Mouse (Mus musculus) right cerebral cortex, adult 2 months (tissue): ENCODE measurements around the gene Cyb5d1.

Source experiments
- DNase-seq, 2 experiments: peaks; one replicate each; pipeline ENCODE4 v3.0.0; 2021 to 2022; ENCODE audit warnings: low spot score in 2 of 2

The Cyb5d1 gene

DNA sequence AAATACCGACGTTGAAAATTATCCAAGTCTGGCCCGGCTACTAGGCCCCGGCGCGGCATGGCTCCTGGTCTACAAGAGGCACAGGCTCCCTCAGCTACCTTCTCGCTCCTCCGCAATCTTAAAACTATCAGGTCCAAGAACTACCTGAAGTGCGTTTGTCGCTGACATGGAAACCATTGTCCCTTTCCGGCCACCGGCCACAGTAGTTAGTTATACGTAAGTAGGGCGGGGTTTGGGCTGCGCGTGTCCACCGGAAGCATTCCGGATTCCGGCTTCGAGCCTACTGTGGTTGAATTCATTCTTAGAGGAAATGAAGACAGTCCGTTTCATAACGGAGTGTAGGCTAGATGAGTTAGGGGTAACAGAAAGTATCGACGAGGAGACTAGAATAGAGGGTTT lies at the start of gene Cyb5d1, which contains the start of gene Naa38:
TSS of gene Cyb5d1 (minus strand) at position 397 of the 399 bp plus-strand sequence.
TSS of gene Naa38 (plus strand) at position 253 of the 399 bp plus-strand sequence.
- peak; percentile 94 for DNase-seq

DNA sequence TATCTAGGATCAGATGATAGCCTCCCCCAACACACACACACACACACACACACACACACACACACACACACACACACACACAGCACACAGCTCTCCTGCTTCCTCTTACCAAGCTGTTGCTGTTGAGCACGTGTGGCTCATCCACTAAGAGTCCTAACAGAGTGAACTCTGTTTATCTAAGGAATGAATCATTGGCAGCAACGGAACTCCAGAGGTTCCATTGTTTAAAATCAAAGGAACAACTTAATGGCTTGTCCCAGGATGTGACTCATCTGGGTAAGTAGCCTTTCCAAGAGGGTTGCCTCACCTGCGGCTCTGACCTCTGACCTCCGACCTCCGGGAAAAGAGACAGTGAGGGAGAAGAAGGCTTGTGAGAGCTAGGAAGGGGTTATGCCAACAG lies 47.9 kb upstream of the Cyb5d1 start:
- DNase-seq, result no peak

DNA sequence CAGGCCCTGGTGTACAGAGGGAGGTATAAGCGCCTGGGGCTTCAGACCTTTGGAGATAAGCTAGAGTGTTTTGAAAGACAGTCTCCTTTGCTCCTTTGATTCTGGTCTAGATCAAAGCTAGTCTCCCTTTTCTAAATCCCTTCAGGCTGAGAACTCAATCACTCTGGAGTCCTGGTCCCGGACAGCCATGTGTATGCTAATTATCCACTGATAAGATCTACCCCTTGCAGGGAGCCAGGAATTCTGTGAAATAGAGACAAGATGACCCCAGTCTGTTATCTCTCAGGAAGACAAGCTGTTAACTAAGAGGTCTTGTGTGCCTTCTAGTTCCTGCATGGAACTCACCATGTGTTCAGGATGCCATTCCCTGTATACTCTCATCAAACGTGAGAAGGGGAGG lies 41.9 kb upstream of the Cyb5d1 start:
- DNase-seq, result no peak

DNA sequence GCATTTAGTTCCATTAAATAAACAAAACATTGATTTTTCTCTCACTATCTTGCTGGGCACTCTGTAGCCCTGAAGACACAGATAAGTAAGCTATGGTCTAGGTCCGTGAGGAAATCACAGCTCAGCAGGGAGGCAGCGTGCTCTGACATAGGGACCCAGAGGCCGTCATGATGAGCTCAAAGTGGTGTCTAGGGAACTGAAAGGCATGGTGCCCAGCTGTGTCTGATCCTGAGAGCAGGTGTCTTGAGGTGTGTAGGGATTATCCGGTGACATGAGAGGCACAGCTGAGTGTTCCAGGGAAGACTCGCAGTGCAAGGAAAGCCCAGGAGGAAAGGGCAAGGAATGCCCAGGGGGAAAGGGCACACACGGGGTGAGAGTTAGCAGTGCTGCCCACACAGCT lies 37.8 kb upstream of the Cyb5d1 start:
- no peak for DNase-seq

DNA sequence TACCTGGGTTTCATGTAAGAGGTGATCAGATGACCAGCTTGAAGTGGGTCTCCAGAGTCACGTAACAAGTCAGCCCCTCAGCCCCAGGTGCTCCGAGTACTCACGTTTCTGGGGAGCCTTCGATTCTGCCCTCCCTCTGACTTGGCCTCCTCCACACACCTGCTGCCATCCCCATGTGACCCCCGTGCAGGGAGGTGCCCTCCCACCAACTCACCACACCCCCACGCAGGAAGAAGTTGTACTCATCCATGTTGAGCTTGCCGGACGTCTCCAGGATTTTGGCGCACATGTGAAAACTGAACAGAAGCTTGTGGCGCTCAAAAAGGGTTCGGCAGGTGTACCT lies 37.2 kb upstream of the Cyb5d1 start:
- no peak for DNase-seq

DNA sequence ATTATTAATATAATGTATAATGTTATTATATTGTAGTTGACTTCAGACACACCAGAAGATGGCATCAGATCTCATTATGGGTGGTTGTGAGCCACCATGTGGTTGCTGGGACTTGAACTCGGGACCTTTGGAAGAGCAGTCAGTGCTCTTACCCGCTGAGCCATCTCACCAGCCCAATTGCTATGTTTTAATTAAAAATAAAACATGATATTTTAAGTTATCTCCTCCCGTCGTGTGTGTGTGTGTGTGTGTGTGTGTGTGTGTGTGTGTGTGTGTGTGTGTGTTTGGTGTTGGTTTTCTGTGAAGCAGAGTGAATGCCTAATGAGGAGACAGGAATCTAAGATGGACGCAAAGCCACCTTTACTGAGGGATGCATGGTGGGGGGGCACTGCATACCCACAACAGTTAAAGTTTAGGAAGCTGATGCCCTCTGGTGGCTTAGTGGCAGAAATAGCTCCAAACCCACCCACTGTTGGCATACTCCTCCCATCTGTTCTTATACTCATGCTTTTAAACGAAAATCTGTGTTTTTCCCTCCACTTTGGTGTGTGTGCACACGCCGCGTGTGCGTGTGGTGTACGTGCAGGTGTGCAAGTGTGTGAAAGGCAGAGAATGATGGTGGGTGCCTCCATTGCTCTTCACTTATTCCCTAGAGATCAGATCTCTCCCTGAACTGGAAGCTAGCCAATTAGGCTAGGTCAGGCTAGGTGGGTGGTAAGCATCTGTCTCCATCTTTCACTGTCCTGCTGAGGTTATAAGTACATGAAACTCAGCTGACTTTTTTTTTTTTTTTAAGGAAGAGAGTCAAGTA lies 36.6 kb upstream of the Cyb5d1 start:
- peak; percentile 76 to 80 for DNase-seq

DNA sequence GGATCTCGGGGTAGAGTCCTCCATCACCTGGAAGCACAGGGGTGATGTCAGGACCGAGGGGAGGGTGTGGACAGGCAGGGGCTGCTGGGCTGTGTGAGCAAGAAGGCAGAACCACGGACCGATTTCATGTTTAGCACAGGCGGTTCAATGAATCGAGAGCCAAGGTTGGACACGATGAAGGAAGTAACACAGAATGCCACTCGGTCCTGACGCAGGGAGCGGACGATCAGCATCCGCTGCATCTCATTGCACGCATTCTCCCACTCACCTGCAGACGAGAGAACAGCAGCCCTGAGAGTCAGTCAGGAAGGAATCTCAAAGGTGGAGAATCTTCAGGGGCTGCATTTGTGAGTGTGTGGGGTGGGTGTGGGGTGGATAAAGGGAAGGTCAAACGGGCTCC lies 35.2 kb upstream of the Cyb5d1 start:
- DNase-seq, result no peak

DNA sequence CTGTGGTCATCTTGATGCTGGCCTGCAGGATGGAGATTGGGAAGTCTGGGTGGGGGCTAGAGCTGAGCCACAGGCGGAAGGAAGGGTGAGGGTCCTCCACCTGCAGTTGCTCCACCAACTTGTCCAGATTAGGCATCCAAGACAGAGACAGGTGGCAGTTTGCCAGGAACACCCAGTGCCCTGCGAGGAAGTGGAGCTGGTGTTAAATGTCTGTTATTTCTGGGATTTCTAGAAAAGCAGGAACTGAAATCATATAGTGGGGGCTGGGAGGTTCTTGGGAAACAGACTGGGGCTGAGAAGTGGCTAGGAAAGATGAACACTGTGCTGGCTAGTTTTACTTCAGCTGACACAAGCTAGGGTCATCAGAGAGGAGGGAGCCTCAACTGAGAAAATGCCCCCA lies 33.9 kb upstream of the Cyb5d1 start:
- no peak for DNase-seq

DNA sequence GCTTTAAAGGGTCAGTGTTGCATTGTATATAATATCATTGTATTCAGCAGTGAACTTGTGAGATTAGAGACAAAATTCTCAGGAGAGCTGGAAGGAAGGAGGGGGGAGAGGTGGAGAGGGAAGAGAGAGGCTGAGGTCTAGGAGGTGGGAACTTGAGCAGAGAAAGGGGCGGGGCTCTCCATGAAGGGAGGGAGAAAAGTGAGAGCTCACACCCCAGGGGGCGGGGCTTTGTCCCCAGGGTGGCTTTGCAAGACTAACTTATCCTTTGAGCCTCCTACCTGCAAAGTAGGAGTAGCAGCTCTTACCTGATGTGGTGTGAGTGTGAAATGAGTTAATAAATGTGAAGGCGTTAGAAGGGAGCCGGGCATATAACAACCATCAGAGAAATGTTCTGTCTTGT lies 33.3 kb upstream of the Cyb5d1 start:
- no peak for DNase-seq

DNA sequence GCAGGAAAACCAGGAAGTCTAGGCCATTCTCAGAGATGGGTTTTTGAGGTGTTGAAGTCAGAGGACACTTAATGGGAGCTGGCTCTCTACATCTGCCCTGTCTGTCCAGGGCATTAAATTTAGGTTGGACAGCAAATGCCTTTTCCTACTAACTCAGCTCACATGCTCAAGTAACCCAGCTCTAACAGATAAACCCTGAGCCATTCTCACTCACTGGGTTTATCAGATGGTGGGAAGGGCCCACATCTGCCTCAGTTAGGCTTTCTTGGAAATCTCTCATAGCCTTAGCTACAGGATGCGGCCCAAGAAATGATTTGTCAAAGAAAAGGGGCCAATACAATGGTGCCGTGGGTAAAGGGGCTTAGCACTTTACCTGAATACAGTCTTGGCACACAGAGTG lies 30.8 kb upstream of the Cyb5d1 start:
- DNase-seq, result no peak

DNA sequence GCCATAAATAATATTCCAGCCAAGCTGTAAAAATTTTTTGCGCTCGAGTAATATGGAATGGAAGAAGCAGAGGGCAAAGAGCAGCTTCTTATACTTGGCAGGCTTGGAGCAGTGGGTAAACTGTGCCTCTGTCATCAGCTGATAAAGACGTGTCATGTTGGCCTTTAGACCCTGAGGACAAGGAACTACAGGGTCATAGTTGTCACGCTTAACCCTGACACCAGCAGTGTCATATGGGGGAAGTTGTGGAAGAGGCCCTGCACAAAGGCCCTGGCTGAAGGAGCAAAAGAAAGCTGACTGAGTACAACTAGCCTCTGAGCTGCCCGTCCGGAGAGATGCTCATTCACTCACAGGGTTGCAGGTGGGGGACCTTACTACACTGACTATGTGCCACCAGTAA lies 28.5 kb upstream of the Cyb5d1 start:
- DNase-seq, result no peak

DNA sequence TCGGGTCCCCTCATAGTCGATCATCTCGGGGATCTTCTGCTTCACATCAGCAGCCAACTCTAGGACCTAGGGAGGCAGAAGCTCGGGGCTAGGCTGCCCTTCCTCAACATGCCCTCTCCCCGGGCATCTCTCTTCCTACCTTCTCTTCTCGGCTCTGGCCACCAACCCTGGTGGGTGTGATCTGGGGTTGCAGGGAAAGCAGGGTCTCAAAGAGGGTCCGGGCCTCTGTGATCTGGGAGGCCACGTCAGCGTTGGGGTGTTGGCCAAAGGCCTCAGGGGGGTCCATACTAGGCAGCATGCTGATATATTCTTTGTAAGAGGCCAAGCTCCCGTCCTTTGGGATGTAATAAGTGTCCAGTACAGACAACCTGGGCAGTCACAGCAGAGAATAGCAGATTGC lies 27.4 kb upstream of the Cyb5d1 start:
- DNase-seq, result no peak

DNA sequence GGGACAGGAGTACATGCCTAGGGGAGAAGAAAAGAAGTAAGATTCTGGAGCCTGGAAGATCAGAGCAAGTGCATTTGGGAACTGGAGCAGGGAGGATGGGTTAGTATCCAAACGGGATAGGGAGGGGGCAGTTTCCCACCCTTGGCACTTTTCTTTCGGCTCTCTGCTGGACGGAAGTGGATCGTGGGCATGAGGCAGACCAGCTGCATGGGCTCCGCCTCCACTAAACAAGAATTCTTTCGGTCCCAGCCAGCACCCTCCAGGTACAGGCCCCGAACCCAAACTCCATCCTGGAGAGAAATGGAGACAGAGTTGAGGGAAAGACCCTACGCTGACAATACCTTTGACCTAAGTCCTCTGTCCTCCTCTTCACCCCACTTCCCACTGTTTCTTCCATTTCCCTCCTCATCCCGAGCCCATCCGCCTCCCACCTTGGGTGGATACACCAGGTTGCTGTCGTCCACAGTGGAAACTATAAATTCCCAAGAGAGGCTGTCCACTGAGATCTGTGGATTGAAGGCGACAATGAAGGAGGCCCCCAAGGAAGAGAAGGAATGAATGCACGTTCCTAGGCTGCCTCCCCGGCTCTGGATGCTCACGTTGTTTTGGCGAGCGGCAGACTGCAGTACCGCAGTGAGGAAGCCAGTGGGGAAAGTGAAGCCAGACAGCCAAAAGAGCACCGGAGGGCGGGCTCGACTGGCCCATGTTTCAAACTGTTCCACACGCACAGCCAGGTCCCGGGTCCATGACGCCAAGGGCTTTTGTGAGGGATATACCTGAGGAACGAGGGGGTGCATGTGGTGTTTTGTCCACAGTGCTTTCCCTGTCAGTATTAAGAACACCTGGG lies 25.9 kb upstream of the Cyb5d1 start:
- DNase-seq, result no peak

DNA sequence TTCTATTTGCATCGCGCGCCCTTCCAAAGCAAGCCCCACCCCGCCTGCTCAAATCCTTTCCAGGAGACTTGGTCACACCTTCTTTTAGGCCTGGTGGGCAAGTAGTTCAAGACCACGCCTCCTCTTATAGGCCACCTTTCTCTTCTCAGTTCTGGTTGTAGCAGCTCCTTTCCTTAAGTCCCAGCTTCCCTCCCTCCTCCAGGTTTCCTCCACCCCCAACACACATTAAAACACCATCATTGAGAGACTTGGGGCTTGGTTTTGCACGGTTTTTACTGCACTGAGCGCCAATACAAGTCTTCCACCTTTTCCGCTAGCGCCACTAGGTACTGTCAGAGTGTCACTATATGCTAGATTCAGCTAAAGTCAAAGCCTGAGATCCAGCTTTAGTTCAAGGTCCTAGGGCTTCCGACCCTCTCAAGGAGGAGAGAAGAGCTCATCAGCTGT lies 25.1 kb upstream of the Cyb5d1 start:
- no peak for DNase-seq

DNA sequence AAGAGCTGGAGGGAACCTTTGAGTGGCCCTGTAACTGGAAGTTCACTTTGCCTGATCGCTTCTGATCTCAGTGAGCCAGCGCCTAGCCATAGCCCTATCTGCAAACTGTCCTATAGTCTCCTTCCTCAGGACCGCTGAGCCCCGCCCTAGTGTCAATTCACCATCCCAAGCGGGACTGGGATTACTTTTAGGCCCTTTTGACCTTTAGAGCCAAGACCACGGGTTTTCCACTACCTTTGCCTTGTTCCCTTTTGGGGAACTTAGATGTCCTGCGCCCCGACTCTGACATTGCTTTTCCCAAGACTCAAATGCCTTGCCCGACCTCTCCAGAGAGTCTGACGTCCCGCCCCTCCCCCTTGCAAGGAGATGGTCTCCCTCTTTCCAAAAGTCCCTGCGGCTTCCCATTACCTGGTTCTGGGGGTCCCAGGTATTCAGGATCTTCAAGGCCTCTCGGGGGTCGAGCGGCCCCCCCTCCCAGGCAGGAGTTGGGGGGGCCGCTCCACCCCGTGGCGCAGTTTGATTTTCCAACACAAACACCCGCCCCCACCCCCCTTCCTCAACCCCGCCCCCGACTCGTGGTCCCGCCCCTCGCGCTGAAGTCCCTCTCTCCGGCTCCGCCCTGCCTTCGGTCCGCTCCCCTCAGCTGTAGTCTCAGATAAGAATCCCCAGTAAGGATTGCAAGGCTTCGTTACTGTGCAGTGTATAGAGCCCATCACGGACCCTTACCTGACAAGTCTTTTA lies 24.6 kb upstream of the Cyb5d1 start:
- DNase-seq, result no peak

DNA sequence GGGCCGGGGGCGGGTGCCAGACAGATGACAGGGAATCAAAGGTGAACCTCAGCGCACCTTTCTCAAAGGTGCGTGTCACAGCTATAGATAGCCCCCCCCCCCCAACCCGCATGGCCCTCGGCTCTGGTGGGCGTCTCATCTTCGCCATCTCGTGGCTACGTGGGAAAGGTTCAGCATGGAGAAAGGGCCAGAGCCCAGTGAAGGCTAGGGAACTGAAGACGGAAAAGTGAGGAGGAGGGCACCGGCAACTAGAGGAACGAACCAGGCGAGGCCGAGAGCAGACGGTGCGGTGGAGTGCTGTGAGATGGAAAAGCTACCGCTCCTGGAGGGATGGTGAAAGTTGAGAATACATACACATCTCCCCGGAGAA lies 24.0 kb upstream of the Cyb5d1 start:
- no peak for DNase-seq

DNA sequence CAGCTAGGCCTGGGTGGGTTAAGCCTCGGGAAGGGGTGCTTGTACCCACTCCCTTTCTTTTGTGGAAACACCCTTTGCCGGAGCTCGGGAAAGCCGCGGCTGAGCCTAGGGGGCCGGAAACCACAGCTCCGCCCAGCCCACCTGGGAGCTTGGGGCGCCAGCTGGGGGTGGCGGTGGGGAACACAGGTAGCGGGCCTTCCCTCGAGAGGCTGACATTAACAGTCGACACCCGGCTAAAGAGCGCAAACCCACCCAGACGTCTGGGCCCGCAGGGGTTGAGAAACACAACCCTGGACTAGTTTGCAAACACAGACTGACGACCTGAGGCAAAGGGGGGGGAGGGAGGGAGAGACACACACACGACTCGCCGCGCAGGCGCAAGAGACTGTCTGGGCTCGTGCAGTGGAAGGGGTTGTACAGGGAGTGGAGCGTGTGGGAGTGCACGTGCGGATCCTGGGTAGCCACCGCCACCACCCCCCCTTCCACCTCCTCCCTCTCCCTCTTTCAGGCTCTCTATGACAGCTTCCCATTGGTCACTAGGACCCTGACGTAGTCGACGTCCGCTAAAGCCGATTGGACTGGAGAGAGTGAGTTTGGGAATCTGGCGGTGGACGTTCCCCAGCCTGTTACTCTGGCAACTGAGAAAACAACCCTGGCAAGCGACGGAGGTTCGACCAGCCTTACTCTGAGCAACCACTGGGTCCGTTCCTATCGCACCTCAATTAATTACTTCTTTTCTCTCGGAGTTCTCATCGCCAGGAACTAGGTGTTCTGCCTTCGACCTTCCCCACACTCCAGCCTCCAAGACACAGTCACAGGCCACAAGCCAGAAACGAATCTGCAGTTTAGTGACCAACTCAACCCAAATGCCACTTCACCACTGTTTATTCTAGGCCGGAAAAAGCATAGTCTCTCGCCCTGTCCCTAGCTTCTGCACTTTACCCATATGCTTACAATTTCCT lies 23.3 kb upstream of the Cyb5d1 start:
- peak; percentile 90 to 94 for DNase-seq

DNA sequence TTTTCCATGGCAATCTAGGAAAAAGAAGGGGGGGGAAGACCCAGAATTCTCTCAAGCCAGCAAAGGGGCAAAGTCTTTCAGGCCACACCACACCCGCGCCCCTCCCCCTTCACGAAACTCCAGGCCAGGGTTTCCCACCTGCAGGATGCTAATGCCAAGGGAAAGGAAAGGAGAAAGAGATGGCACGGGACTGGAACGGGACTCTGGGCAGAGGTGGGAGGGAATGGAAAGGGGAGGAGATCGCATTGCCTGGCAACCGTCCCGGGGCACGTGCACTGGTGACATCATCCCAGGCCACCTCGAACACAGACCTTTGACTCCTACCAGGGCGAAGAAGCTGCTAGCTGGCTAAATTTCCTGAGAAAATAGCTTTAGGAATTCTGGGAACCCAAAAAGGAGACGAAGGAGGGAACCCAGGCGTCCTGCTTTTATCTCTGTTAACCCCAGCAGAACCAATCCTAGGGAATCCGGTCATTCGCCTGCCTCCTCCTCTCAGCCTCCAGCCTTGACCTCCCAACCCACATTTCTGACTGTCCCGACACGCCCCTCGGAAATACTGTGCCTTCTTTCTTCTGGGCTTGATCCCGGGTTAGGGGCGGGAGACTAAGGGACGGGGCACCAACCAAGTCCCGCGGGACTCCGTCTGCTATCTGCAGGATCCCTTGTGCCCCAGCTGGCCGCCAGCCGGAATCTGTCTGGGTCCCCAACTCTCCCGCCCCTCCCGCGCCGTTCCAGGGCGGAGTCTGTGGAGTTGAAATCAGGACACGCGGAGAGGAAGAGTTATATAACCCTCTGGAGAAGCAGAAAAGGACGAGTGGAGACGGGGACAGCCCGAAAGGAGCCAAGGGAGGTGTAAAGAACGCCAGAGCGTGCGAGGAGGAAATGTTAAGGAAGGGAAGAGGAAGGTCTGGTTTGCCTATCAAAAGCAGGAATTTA lies 22.3 kb upstream of the Cyb5d1 start:
- DNase-seq, result peak; percentile 85 to 86

DNA sequence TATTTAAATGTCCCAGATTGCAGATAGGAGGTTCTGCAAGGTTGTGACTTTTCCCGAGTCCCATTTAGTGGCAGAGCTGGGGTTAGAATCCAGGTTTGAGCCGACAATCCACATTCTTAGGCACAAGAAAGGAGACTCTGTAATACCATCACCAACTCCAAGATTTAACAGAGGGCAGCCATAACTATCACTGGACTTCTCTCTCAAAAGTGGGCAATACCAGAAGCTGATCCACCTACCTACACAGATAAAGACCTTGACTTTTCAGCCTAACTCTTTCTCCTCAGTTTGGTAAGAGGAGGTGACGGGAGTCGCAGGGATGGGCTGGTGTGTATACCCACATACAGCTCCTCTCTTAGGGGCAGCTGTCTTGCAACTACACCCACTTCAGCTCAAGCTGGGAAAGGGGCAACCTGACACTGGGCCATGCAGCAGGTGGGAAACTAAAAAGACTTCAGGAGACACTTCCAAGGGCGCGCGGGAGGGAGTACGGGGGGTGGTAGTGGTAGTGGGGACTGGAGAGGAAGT lies 21.6 kb upstream of the Cyb5d1 start:
- DNase-seq, result no peak

DNA sequence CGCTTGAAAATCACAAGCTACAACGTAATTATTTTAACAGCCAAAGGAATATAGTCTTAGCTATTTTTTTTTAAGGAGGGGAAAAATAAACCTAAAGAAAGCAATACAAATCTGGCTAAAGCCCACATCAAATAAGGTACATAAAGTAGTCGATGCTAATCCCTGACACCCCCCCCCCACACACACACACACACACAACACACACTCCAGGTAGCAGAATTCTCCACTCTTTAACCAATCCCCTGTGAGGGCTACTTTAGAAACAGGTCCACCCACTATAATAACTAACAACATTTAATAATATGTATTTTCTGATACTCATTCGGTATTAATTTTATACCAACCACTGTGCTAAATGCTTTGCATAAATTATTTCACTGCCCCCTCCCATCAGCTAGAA lies 21.1 kb upstream of the Cyb5d1 start:
- DNase-seq, result no peak
